Mouse (Mus musculus): ENCODE data around the gene Olfr715b. TPM values are rescaled to one million over a fixed set of nuclear protein-coding genes. Genes with fewer than 3 reads are reported as not detected.
"Not testable (repeated sequence)": the region's sequence is repeated elsewhere in the genome, so short reads cannot be mapped to it uniquely, and the experiment has no call there.

Olfr715b gene
- total RNA-seq (2021) (not detected), polyA plus RNA-seq (2012; rRNA removed) (not detected in 2 replicates)
- long read RNA-seq: 0 reads

- H3K4me3 ChIP-seq; H3K36me3 ChIP-seq (ENCODE audit: control insufficient read depth, insufficient read depth, low read length); H3K4me1 ChIP-seq (ENCODE audit: control insufficient read depth, insufficient read depth, low read length); DNase-seq; H3K27ac ChIP-seq; intact Hi-C loops (cut with DNase I); H3K9ac ChIP-seq (ENCODE audit: low read depth, low read length); H3K79me2 ChIP-seq (replicated peaks; ENCODE audit: control insufficient read depth, insufficient read depth, low read length); H3K27me3 ChIP-seq (ENCODE audit: control insufficient read depth, insufficient read depth, low read length): not testable (repeated sequence)
- 65% methylated on average over 2 of the region's 2 CpGs for WGBS
Measured at GRCm38 (mm10) chr7:107110269-107110668, at the start of gene Olfr715b. Olfr715b (minus strand) TSS chr7:107110369.

- DNase-seq: not testable (repeated sequence)
- WGBS: 46% methylated on average over 2 of the region's 2 CpGs
Measured at GRCm38 (mm10) chr7:107138027-107138426, 27.9 kb upstream of the Olfr715b start, which contains the start of gene Olfr716. Olfr716 (plus strand) TSS chr7:107138327.

GRCm38 (mm10) chr7:107130983-107131382 is 20.8 kb upstream of the Olfr715b start, which contains the start of gene Olfr715:
Olfr715 (minus strand) TSS chr7:107131083.
- H3K27me3 ChIP-seq (ENCODE audit: control insufficient read depth, insufficient read depth, low read length); intact Hi-C loops (cut with DNase I); H3K4me3 ChIP-seq; H3K79me2 ChIP-seq (replicated peaks; ENCODE audit: control insufficient read depth, insufficient read depth, low read length); H3K9ac ChIP-seq (ENCODE audit: low read depth, low read length); H3K36me3 ChIP-seq (ENCODE audit: control insufficient read depth, insufficient read depth, low read length); H3K4me1 ChIP-seq (ENCODE audit: control insufficient read depth, insufficient read depth, low read length); H3K27ac ChIP-seq; DNase-seq: not testable (repeated sequence)
- 73% methylated on average over 3 of the region's 3 CpGs for WGBS

More at GRCm38 (mm10) chr7:107138027-107138426, 27.9 kb upstream of the Olfr715b start, which contains the start of gene Olfr716:
- H3K27me3 ChIP-seq (ENCODE audit: control insufficient read depth, insufficient read depth, low read length); H3K4me3 ChIP-seq; intact Hi-C loops (cut with DNase I); H3K36me3 ChIP-seq (ENCODE audit: control insufficient read depth, insufficient read depth, low read length); H3K4me1 ChIP-seq (ENCODE audit: control insufficient read depth, insufficient read depth, low read length); H3K79me2 ChIP-seq (replicated peaks; ENCODE audit: control insufficient read depth, insufficient read depth, low read length); H3K9ac ChIP-seq (ENCODE audit: low read depth, low read length); H3K27ac ChIP-seq: not testable (repeated sequence)

GRCm38 (mm10) chr7:107092920-107093319 is 17.2 kb downstream of the Olfr715b start, which contains the start of gene Olfr17:
Olfr17 (plus strand) TSS chr7:107093220.
- Histone ChIP-seq H3K9ac (ENCODE audit: low read depth, low read length) (no peak within 1 kb of the TSS), H3K27ac (no peak within 1 kb of the TSS), H3K36me3 (ENCODE audit: control insufficient read depth, insufficient read depth, low read length) (no peaks in the 10 kb centered on the region), H3K4me1 (ENCODE audit: control insufficient read depth, insufficient read depth, low read length) (no peaks in the 10 kb centered on the region), H3K79me2 (replicated peaks; ENCODE audit: control insufficient read depth, insufficient read depth, low read length) (no peaks in the 10 kb centered on the region), H3K4me3 (no peak within 1 kb of the TSS), H3K27me3 (ENCODE audit: control insufficient read depth, insufficient read depth, low read length) (no peaks in the 10 kb centered on the region)
- intact Hi-C loops (cut with DNase I): no loop called here
- no peak for DNase-seq
- TF ChIP-seq CTCF (IDR thresholded peaks at IDR 0.05): no peak
- TF ChIP-seq EP300 (IDR thresholded peaks at IDR 0.05; ENCODE audit: insufficient read depth, low read depth, low read length): no peak
- TF ChIP-seq POLR2A (IDR thresholded peaks at IDR 0.05; ENCODE audit: insufficient read depth, low read depth, low read length): no peak
- WGBS: 26% methylated on average over 1 of the region's 1 CpGs

DNA sequence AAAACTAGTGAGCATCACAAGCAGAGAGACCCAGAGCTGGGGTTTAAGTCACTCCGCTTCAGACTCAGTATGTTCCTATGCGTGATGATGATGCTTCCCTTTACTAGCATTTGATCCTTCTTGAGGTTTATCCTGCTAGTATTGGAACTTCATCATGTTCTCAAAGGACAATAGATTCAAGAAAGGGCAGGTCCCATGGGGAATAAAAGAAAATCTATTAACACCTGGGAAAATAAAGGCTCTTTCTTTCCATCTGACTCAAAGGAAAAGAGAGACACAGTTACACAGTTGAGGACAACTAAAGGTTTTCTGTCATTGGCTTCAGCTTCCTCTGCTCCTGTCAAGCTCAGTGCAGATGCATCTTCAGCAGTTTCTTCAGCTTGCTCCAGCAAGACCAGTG is 39.5 kb downstream of the Olfr715b start, which contains the start of gene Olfr714:
Gene Olfr714, plus strand, starts transcription at position 301 of the 400 bp plus-strand sequence.
- H3K27ac ChIP-seq: no peak within 1 kb of the TSS
- DNase-seq: no peak
- no peaks in the 10 kb centered on the region for H3K79me2 ChIP-seq (replicated peaks; ENCODE audit: control insufficient read depth, insufficient read depth, low read length)
- intact Hi-C loops (cut with DNase I): loop anchor here (10.0 kb wide), 1 partner anchor 56 kb away; no protein-coding TSS in a partner anchor
- TF ChIP-seq POLR2A (IDR thresholded peaks at IDR 0.05; ENCODE audit: insufficient read depth, low read depth, low read length) (no peak), EP300 (IDR thresholded peaks at IDR 0.05; ENCODE audit: insufficient read depth, low read depth, low read length) (no peak), CTCF (IDR thresholded peaks at IDR 0.05) (no peak)
- 89% methylated on average over 2 of the region's 2 CpGs for WGBS
- H3K4me3 ChIP-seq: no peak within 1 kb of the TSS
- H3K4me1 ChIP-seq (ENCODE audit: control insufficient read depth, insufficient read depth, low read length): no peaks in the 10 kb centered on the region
- H3K27me3 ChIP-seq (ENCODE audit: control insufficient read depth, insufficient read depth, low read length): no peaks in the 10 kb centered on the region
- no peak within 1 kb of the TSS for H3K9ac ChIP-seq (ENCODE audit: low read depth, low read length)
- no peaks in the 10 kb centered on the region for H3K36me3 ChIP-seq (ENCODE audit: control insufficient read depth, insufficient read depth, low read length)

Other genes with a start within 250 kb of the Olfr715b start
- not detected for gene Olfr704, start 247.2 kb downstream of the Olfr715b start, total RNA-seq (2021)
- not detected in 2 replicates for gene Olfr704, start 247.2 kb downstream of the Olfr715b start, polyA plus RNA-seq (2012; rRNA removed)
- gene Olfr705, start 233.5 kb downstream of the Olfr715b start, total RNA-seq (2021): not detected
- not detected in 2 replicates for gene Olfr705, start 233.5 kb downstream of the Olfr715b start, polyA plus RNA-seq (2012; rRNA removed)
- not detected for gene Olfr706, start 222.2 kb downstream of the Olfr715b start, total RNA-seq (2021)
- not detected in 2 replicates for gene Olfr706, start 222.2 kb downstream of the Olfr715b start, polyA plus RNA-seq (2012; rRNA removed)
- gene Olfr707, start 209.1 kb downstream of the Olfr715b start, total RNA-seq (2021): not detected
- not detected in 2 replicates for gene Olfr707, start 209.1 kb downstream of the Olfr715b start, polyA plus RNA-seq (2012; rRNA removed)
- gene Olfr1532-ps1, start 202.4 kb downstream of the Olfr715b start, total RNA-seq (2021): not detected
- not detected in 2 replicates for gene Olfr1532-ps1, start 202.4 kb downstream of the Olfr715b start, polyA plus RNA-seq (2012; rRNA removed)
- not detected for gene Olfr709-ps1, start 178.2 kb downstream of the Olfr715b start, total RNA-seq (2021)
- gene Olfr709-ps1, start 178.2 kb downstream of the Olfr715b start, polyA plus RNA-seq (2012; rRNA removed): not detected in 2 replicates
- not detected for gene Olfr710, start 162.1 kb downstream of the Olfr715b start, total RNA-seq (2021)
- not detected in 2 replicates for gene Olfr710, start 162.1 kb downstream of the Olfr715b start, polyA plus RNA-seq (2012; rRNA removed)
- not detected for gene Olfr6, start 146.4 kb downstream of the Olfr715b start, total RNA-seq (2021)
- not detected in 2 replicates for gene Olfr6, start 146.4 kb downstream of the Olfr715b start, polyA plus RNA-seq (2012; rRNA removed)
- gene Olfr711, start 134.9 kb downstream of the Olfr715b start, total RNA-seq (2021): not detected
- not detected in 2 replicates for gene Olfr711, start 134.9 kb downstream of the Olfr715b start, polyA plus RNA-seq (2012; rRNA removed)
- not detected for gene Olfr2, start 104.3 kb downstream of the Olfr715b start, total RNA-seq (2021)
- not detected in 2 replicates for gene Olfr2, start 104.3 kb downstream of the Olfr715b start, polyA plus RNA-seq (2012; rRNA removed)
- not detected for gene Olfr713, start 79.2 kb downstream of the Olfr715b start, total RNA-seq (2021)
- not detected in 2 replicates for gene Olfr713, start 79.2 kb downstream of the Olfr715b start, polyA plus RNA-seq (2012; rRNA removed)
- not detected for gene Olfr714, start 39.4 kb downstream of the Olfr715b start, total RNA-seq (2021)
- not detected in 2 replicates for gene Olfr714, start 39.4 kb downstream of the Olfr715b start, polyA plus RNA-seq (2012; rRNA removed)
- not detected for gene Olfr17, start 17.1 kb downstream of the Olfr715b start, total RNA-seq (2021)
- gene Olfr17, start 17.1 kb downstream of the Olfr715b start, polyA plus RNA-seq (2012; rRNA removed): not detected in 2 replicates
- gene Olfr715, start 20.7 kb upstream of the Olfr715b start, total RNA-seq (2021): not detected
- gene Olfr715, start 20.7 kb upstream of the Olfr715b start, polyA plus RNA-seq (2012; rRNA removed): not detected in 2 replicates
- not detected for gene Olfr716, start 28.0 kb upstream of the Olfr715b start, total RNA-seq (2021)
- gene Olfr716, start 28.0 kb upstream of the Olfr715b start, polyA plus RNA-seq (2012; rRNA removed): not detected in 2 replicates
- not detected for gene Nlrp14, start 56.6 kb upstream of the Olfr715b start, total RNA-seq (2021)
- gene Nlrp14, start 56.6 kb upstream of the Olfr715b start, polyA plus RNA-seq (2012; rRNA removed): not detected in 2 replicates
- not detected for gene Rbmxl2, start 99.1 kb upstream of the Olfr715b start, total RNA-seq (2021)
- not detected in 2 replicates for gene Rbmxl2, start 99.1 kb upstream of the Olfr715b start, polyA plus RNA-seq (2012; rRNA removed)

All from heart, adult 2 months (tissue).